Mouse (Mus musculus) naive thymus-derived CD4-positive, alpha-beta T cell, adult 2 months (primary cell): ENCODE measurements around the gene Tet3.

ENCODE experiments used
- DNase-seq: peaks from one replicate; pipeline ENCODE4 v3.0.0-alpha.2; 2011; ENCODE audit warnings: low read depth

The Tet3 gene

DNA sequence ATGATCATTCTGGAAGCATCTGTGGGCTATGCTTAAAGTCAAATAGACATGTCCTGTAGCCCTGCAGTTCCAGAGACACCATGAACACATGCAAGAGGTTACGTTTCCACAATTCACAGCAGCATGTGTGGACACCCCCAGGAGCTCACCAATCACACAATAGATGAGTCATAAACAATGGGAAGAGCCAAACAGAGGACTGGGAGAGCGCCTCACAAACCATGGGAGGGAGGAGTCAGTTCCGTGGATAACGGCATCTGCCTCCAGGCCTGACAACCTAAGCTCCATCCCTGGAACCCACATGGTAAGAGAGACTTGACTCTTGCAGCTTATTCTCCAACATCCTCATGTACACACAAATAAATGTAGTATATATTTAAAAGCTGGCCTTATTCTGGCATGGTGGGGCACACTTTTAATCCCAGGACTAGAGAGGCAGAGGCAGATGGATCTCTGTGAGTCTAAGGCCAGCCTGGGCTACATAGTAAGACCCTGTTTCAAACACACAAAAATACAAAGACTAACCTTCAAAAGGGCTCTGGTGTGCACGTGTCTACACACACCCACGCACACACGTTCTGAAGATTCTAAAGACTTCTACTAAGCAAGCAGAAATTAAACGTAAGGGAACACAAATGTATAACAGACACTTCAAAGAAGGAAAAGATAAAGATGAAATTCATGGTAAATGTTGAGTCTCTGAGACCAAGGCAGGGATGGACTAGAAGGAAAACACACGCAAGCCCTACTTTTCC lies 44.1 kb downstream of the Tet3 start:
- DNase-seq, result peak; percentile 75

DNA sequence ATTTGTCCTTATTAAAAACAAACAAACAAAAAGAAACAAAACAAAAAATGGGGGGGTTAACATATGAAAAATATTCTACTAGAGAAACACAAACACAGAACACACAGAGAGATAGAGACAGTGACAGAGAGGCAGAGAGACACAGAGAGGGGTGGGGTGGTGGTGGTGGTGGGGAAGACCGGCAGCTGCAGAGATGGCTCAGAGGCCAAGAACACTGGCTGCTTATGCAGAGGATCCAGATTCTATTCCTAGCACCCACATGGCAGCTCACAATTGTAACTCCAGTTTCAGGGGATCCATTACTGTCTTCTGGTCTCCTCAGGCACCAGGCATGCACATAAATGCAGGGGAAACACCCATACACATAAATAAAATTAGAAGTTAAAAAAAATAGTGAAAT lies 45.2 kb downstream of the Tet3 start:
- no peak for DNase-seq

DNA sequence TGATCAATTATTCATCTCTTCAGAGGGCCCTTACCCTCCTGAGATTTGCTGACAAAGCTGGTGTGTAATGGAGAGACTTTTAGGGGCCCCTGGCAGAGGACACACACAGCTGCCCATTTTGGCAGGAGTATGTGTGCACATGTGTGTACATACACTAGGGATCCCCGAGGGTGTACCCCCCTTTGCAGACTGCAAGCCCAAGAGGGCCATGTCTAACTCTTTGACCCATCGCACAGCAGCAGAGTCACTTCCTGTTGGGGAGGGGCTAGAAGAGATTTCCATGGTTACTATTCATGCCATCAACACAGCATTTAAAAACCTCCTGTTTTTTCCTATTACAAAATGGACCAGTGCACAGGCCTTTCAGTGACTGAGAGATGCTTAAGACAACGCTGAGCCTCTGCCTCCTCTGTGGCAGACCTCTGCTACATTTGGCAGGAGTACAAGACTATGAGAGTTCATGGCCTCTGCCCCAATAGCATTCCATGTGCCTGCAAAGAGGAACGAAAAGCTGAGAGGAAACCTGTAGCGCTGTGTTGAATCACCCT lies 46.0 kb downstream of the Tet3 start:
- peak; percentile 78 for DNase-seq

DNA sequence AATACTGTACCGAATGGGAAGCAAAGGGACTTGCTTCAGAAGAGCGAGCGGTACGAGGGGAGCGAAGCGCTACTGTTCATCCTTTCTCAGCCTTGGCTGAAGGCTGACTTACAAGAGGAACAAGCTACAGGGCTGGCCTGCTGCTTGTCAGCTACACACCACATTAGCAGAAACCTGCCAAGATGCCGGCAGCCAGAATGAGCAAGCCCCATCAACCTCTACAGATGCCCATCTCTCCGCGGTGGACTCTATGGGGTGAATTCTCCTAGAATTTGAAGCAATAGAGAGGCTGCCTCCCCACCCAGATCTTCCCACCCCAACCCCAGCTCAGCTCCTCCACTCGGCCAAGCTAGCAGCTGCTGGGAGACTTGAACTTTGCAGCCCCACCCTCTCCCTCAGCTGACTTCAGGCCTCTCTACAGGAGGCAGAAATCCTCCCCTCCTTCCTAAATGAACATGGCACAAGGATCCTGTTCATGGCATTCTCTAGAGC lies 46.5 kb downstream of the Tet3 start:
- peak; percentile 49 for DNase-seq

DNA sequence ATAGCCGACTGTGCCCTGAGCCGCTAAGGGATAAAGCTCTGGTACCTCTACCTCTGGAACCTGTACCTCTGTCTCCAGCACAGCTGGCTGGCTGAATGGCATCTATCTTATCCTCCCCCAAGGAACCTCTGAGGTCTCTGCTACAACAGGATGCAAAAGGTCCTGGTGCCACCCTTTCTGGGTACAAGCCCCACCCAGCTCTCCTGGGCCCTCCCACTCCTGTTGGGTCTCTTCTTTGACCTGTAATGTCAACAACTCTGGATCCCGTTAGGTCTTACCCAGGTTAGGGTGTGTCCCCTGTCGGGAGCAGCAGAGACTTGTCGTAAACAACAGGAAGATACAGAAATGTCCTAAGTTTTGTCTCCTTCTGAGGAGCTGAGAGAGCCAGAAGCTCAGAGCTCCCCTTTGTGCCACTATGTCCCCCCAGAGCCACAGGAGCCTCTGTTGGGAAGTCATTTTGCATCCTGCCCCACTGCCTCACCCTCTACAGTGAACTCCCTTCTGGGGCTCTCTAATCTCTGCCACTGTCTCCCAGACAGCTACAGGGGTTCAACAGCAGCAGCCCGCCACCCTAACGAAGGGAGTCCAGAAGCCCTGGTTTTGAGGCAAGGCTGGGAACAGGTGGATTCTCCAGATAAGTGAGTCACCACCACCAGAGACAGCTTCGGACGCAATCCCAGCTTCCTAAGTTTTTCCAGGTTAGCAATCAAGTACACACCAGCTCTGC lies 47.1 kb downstream of the Tet3 start:
- peak; percentile 78 for DNase-seq

DNA sequence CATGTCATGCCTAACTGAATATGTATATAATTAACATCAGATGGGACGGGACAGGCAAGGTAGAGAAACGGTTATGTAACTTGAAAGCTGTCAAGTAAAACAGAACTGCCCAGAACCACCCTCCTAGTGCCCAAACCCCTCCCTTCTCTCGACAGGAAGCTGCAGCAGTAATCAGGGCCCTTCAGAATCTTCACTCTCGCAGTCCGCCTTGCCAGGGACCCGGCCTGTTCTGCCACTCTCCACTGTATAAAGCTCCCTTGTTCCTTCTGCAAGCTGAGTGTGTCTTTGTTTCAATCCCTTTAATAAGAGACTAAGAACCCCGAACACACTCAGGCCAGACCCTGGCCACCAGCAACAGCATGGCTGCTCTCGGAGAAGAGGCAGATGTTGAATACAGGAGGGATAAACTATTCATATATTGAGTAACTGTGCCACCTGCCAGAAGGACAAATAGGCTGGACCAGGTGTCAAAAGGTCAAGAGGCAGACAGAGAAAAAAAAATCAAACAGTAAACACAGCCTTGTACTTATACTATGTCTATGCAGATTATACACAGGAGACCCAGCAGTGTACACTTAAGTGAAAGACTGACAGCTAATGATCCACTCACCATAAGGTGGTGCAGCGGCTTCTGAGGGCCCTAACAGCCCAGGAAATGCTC lies 48.7 kb downstream of the Tet3 start:
- DNase-seq, result peak; percentile 64

DNA sequence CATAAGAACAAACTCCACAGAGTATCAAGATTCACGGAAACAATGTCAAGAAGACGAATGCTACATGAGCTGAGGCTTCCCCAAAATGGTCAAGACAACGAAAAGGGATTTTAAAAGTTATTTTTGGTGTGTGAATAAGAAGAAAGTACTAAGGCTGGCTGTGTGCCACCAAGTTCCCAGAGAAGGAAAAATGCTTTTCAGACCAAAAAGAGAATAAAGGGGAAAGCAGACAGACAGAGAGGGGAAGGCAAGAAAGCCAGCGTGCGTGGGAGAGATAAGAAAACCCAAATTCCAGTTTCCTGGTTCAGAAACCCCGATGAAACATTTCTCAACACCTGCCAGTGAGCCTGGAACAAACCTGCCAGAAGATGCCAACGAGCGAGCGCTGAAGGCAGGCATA lies 50.4 kb downstream of the Tet3 start:
- no peak for DNase-seq

DNA sequence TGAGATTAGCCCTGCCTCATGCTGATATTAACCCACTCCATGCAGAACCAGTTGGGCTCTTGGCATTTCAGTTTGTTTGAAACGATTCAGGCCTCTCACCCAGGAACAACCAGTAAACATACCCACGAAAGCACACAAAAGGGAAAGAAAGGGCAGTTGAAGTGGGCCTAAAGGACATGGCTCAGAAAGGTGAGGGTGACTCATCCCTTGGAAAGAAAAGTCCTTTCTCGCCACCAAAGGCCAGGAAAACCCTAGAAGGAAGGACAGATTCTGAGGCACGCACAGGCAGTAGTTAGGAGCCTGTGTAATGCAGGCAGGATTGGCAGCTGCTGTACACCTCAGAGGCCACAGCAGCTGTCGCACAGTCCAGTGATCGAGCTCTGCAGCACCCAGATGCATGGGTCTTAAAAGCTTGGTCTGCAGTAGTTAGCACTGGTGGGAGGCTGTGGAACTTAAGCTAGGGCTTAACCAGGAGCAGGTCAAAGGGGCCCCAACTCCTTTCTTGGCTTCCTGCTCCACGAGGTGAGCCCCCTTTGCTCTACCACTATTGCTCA lies 53.3 kb downstream of the Tet3 start:
- DNase-seq, result no peak

DNA sequence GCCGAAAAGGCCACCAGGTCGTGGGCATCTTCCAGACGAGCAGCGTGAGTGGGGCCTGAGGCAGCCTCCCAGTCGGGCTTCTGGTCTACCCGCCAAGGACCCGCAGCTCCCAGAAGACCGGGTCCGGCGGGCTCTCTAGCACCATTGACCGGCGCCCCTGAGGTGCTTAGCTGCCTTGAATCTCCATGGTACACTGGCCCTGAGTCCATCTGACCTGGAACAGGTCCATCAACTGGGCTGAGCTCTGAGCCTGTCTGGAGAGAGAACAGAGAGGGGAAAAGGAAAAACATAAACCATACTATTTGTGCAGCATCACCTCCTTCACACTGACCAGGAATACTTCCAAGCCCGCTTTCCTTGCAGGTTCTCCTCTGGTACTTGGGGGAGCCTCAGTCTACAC lies 54.3 kb downstream of the Tet3 start:
- DNase-seq, result no peak

DNA sequence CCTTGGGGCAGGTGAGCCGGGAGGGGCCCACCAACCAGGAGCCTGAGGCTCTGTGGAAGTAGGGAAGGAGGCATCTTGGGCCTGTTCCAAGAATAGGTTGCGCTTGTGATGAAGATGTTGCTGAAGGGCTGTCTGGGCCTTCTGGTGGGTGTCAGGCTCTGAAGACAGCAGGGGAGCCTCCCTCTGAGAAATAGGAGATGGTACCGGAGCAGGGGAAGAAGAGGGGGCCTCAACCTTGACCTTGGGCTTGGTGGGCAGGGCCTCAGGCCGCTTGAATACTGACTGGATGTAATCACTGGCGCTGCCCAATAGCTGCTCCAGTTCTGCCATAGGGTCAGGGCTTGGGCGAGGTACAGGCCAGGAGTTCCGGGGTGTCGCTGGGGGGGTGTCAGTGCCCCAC lies 55.4 kb downstream of the Tet3 start:
- DNase-seq, result no peak

DNA sequence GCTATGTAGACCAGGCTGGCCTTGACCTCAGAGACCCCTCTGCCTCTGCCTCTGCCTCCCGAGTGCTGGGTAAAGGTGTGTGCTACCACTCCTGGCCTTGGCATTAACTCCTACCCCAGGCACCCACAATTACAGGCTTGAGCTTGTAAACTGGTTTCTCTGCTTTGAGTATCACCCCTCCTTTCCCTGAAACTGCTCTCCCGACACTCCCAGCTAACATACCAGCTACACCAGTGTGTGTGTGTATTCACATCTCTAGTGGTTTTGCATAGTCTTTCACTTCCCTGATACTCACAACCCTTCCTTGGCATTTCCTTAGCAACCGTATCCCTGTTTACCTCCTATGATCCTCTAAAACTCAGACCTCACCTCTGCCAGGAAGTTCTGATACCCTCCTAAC lies 59.1 kb downstream of the Tet3 start:
- DNase-seq, result no peak

DNA sequence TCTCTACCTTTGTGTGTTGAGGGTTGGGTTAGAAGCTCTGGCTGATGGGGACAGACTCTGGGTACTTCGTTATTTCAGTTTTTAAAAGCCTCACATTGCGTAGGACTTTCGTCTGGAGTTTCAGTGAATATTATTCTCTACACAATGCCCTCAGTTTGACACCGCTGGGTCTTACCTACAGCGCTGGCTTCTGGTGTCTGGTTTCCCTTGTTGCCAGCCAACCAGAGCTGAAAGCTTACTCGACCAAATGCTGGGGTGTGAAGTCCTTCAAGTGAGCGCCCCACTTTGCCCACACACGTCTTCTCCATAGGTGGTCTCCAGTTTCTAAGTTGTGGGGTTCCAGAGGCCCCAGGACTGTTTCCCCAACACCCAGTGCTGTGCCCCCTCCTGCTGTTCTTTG lies 61.2 kb downstream of the Tet3 start:
- no peak for DNase-seq

DNA sequence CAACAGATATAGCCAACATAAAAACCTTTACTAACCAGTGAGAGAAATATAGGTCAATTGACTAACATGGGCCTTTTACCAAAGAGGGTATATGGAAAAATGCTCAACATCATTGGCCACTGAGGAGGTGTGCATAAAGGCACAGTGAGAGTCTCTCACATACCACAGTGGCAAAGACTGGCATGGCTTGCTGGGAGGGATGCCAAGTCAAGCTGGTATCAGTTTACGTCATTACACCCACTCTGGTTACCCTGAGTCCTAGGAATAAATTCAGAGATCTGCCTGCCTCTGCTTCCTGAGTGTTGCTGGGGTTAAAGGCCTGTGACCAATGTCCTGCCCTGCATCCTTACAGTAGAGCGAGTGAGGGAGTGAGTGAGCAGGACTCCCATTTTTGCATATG lies 62.2 kb downstream of the Tet3 start:
- DNase-seq, result no peak

DNA sequence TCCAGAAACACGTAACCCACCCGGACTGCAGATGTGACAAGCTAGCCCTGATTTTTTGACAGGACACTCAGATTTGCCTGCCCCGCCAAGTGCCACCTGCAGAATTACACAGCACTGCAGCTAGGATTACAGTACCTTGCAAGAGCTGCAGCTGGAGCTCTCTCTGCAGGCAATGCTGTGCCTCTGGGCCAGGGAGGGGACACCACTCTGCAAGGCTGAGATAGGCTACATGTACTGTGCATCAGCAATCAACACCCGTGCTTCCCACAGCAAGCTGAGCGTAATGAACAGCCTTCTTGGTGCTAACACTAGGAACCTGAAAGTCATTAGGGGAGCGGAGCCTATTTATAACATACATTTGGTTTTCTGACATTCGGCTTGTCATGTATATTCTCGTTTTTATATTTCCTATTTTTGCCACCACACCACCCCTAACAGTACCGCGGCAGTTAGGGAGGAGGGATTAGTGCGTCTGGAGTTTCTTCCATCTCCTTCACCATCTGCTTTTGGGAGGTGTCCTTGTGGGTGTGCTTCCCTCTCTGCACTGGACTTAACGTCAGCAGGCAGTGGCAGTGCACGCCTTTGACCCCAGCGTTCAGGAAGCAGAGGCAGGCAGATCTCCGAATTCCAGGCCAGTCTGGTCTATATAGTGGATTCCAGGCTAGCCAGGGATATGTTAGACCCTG lies 63.2 kb downstream of the Tet3 start:
- DNase-seq, result no peak

DNA sequence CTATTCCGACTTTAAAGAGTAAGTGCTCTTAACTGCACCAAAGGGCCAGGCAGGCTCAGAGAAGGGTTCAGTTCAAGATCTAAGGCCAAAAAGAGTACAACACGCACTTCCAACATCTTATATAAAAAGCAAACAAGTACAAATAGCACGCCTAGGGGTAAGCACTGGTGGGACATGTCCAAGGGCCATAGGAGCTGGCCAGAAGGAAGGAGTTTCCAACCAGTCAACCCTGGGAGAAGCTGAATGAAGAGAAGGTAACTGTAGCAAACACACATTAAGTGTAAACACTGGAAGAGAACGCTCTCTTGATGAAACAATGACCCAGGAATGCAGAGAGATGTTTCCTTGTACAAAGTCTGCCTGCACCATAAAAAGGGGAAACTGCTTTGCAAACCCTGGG lies 64.8 kb downstream of the Tet3 start:
- no peak for DNase-seq

DNA sequence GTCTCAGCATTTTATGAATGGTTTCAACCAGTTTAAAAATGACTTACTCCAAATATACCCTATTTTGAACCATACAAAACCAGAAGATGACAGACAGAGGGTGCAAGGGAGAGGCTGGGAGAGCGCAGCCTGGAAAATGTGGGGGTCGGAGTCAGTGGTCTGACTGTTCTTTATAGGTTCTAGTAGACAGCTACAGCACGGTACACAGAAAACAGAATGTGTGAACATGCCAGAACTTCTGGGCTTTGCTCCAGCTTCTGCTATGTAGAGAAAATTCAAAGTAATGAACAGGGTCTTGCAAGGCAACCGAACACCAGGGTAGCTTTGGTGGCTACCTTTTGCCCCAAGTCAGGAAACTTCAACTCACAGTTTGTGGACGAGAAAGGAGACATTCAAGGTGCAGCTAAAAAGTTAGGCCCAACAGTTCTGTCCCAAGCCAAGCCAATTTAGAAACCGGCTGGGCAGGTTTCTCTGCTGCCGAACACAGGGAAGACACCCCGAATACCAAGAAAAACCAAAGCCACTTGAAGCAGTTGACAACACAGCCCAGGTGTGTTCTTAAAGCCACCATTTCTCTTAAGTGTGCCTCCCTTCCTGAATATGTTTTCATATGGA lies 66.6 kb downstream of the Tet3 start:
- DNase-seq, result no peak

DNA sequence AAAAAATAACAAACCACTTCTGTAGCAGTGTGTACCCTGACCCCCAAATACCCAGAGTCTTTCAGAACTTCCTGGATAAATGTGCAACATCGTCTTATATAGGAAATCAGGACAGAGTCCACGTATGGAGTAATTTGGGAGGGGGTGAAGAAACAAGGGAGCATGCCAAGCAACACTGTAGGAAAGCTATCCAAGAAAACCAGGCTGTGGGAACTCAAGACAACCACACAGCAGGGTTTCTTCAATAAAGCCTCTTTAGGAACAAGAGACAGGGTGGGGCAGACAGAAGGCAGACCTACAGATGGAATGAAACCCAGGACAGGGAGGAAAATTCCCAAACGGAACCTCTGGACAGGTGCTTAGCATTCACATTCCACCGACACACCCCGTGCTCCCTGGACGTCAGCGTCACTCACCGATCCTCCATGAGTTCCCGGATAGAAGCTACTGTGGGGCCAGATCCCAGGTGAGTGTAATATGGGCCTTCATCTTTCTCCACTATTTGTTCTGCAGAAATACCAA lies 73.3 kb downstream of the Tet3 start:
- no peak for DNase-seq

DNA sequence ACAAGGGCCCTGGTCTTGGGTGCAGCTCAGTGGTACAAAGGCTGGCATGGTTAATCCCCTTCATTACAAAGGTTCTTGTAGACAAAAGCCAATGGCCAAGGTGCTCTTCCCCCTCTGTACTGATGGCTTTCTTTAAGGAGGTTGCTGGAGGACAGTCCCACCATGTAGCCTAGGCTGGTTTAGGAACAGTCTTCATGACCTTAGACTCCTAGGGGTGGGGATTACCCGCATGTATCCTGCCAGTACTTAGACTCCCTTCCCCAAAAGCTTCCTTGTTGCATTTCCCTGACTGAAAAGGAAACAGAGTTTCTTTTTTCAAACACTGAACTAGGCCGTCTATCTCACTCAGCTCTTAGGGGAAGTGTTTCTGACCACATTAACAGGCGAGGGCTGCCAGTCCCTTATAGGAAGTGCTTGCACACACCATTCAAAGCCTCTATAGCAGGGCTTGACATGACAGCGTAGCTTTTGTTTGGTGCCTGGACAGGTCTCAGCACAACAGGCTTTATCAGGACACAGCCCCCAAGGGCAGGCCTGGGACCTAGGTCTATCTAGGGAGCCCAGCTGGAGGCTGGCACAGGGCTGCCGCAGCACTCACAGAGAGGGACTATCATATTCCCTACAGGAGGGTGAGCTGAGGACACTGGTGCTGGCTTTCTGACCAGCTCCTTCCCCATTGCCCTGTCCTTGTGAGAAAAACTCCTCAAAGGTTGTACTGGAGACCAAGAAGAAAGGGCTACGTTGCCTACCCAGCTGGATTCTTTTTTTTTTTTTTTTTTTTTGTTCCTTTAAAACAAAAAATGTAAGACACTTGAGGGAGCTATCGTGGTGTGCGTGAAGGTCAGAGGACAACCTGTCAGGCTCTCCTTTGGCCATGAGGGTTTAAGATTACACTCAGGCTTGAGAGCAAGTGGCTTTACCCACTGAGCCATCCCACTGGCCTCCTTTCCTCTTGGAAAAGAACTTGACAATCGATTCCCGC lies 77.1 kb downstream of the Tet3 start:
- peak; percentile 59 for DNase-seq

DNA sequence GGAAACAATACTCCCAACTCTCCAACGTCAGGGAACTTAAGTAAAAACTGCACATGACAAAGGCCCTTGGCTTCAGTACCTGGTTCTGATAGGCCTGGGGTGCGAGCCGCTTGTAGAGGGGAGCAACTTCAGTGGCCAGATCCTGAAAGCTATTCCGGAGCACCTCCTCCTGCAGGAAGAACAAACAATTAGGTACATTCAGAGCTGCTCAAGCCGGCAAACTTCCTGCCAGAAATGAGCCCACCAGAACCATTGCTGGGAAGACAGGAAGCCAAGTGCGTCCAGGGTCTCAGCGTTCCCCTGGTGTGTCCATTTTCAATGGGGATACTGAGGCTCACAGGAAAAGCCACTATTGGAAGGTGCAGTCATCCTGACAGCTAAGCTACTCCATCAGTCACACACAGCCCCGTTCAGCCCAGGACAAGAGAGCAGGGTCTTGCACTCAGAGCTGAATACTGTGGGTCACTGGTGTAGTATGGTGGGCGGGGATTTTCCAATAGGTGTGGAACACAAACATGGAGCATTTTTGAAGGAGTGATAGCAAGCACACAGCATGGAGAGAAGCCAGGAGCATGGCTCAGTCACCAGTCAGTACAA lies 85.1 kb downstream of the Tet3 start:
- DNase-seq, result no peak

DNA sequence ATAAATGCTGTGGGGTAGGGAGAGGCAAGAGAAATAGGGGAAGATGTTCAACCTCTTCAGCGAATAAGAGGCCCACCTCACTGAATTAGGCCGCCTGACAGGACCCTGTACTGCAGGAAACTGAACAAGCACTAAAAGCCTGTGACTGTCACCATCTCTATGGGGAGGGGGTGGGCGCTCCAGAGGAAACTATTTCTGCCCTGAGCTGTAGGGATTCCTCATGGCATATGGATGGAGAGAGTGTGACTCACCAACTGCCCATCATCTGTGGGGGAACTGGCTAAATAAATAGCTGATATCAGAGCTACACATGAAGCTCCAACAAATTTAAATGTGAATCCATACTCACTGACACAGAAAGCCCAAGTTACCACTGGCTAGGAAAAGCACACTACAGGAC lies 87.5 kb downstream of the Tet3 start:
- DNase-seq, result no peak
